Mouse (Mus musculus) small intestine, adult 2 months (tissue): ENCODE results near the gene Slc4a4.

Experiments used
- CTCF ChIP-seq: fragments of 200-500 bp; IDR thresholded peaks from 2 replicates; pipeline ENCODE4 v1.5.1; 2012; ENCODE audit warnings: low read depth, mild to moderate bottlenecking, control low read depth, inconsistent platforms, low read length, moderate library complexity, mixed read lengths; ENCODE audit not compliant: insufficient replicate concordance, insufficient read length; ENCODE audit errors: extremely low read depth
- POLR2A ChIP-seq: fragments of 200-500 bp; IDR thresholded peaks from 2 replicates; pipeline ENCODE4 v1.6.1; 2012; ENCODE audit warnings: low read depth, mild to moderate bottlenecking, control low read depth, inconsistent platforms, low read length, moderate library complexity

- no peak for TF ChIP-seq CTCF
- TF ChIP-seq POLR2A: no peak
Observed at GRCm38 (mm10) chr5:89071957-89072356, 185.3 kb downstream of the Slc4a4 start.
